Mouse (Mus musculus) layer of hippocampus, adult 2 months (tissue): Measurements from ENCODE around the gene Nbeal1. TPM values are rescaled to one million over a fixed set of nuclear protein-coding genes. Genes with fewer than 3 reads are reported as not detected.
A peak's percentile ranks its signal among the peaks of the same experiment; 100 is the strongest.

Source experiments
- DNase-seq, 2 experiments: peaks; one replicate each; pipeline ENCODE4 v3.0.0; 2022; ENCODE audit warnings: low spot score in 2 of 2
- H3K27ac ChIP-seq: fragments of 200-600 bp; 2 replicates; pipeline ENCODE4 v1.8.1; 2022
- H3K4me3 ChIP-seq: fragments of 200-600 bp; 2 replicates; pipeline ENCODE4 v1.8.1; 2022; ENCODE audit warnings: mild to moderate bottlenecking
- CTCF ChIP-seq: fragments of 200-600 bp; conservative IDR thresholded peaks from 2 replicates; pipeline ENCODE4 v1.8.1; 2022; ENCODE audit warnings: antibody characterized with exemption, mild to moderate bottlenecking, moderate library complexity
- total RNA-seq, 2 experiments: library from RNA; stranded (reverse); gene quantifications; 2 replicates each; pipeline ENCODE4 v1.2.3; 2021

Gene Nbeal1
- total RNA-seq, 2 experiments from 2014 or later = 20.4 to 24.3 TPM

DNA sequence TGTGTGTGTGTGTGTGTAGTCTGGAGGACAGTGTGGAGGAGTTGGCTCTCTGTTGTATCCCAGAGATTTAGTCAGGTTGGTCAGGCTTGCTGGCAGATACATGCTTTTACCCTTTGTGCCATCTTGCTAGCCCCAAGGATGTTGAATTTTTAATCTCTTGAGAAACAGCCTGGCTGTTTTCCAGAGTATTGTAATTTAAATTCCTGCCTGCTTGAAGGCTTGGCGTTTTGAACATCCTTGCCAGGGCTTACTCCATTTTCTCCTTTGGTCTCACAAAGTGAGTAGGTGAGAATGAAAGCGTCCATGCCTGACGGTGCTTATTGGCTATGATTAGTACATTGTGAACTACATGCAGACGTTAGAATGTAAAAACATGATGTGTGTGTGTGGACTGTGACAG, 18.6 kb downstream of the Nbeal1 start:
- no peak overlapping the region for H3K4me3 ChIP-seq
- TF ChIP-seq CTCF = no peak
- no peak overlapping the region for H3K27ac ChIP-seq
- DNase-seq = no peak

DNA sequence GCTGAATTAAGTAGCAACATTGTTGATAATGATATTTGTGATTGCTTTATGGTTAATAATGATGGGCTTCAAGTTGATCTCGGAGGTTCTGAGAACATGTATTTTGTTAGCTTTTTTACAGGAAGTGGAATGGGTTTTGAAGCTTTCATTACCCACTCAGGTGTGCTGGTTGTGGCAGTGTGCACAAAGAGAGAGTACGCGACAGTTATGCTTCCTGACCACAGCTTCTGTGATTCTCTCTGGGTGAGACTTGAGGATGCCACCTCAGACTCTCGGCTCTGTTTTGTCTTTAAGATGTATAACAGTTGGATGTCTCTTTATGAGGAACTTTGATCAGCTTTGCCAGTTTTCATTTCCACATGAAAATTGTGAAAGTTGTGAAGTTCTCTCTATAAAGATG, 55.9 kb downstream of the Nbeal1 start:
- TF ChIP-seq CTCF = no peak
- no peak overlapping the region for H3K27ac ChIP-seq
- no peak for DNase-seq
- H3K4me3 ChIP-seq = no peak overlapping the region

DNA sequence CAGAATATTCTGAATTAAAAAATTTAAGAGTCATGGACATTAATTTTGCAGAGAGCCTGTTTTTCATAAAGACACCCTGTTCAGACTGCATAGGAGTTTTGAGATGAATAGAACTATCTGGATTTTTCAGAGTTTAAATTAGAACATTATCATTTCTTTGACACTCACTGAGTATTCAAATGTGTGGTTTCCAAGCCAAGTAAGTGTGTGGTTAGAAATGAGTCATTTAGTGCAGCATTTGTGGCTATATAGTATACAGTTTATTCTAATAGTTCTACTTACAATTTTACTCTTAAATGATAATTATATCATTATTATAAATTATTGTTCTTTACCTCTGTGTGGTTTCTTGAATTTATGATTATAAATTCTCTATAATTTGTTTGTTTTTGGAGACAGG, 60.0 kb downstream of the Nbeal1 start:
- TF ChIP-seq CTCF = no peak
- Histone ChIP-seq H3K27ac (no peak overlapping the region), H3K4me3 (no peak overlapping the region)
- DNase-seq = no peak

DNA sequence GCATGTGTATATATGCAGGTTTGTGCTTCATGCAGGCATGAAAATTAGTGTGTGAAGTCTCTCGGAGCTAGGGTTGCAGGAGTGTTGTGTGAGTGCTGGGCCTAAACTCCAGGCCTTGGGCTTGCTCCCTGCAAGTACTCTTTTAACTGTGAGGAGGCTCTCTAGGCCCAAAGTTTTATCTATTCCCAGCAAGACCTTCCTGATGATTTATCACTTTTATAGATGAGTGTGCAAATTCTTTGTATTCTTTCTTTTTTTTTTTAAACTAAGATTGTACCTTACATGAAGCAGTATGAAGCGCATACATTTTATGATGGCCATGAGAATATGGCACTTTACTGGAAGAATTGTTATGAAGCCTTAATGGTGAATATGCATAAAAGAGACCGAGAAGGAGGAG, 87.7 kb downstream of the Nbeal1 start:
- no peak overlapping the region for H3K4me3 ChIP-seq
- H3K27ac ChIP-seq = no peak overlapping the region
- DNase-seq = no peak
- no peak for TF ChIP-seq CTCF

DNA sequence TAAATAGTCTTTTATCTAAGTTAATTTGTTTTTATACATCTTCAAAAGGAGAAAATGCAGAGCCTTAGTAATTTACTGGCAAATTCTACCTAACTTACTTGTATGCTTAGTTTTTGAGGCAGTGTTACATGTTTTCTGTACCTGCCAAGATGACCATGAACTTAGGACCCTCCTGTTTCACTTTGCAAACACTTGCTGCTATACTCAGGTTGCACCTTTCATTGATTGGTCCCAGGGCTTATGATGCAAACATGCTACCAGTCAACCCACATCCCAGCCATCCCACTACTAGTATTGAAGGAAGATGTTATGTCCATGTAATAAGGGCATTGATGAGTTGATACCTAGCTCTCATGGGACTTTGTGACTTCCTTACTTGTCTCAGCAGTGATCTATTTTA, 88.9 kb downstream of the Nbeal1 start:
- DNase-seq = no peak
- TF ChIP-seq CTCF = no peak
- no peak overlapping the region for H3K4me3 ChIP-seq
- no peak overlapping the region for H3K27ac ChIP-seq

DNA sequence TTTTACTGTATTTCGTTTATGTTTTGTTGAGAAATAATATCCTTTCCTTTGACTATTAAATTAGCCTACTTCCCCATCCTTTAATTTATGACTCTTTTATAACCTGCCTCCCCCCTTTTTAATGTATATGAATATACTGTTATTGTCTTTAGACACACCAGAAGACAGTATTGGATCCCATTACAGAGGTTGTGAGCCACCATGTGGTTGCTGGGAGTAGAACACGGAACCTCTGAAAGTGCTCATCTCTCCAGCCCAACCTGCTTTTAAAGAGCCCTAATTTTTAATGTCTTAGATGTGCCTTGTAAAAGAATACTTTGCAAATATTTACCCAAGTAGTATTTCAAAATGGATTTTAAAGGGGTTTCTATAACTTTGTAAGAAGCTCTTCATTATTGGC, 92.1 kb downstream of the Nbeal1 start:
- DNase-seq = no peak
- TF ChIP-seq CTCF = peak; percentile 76

DNA sequence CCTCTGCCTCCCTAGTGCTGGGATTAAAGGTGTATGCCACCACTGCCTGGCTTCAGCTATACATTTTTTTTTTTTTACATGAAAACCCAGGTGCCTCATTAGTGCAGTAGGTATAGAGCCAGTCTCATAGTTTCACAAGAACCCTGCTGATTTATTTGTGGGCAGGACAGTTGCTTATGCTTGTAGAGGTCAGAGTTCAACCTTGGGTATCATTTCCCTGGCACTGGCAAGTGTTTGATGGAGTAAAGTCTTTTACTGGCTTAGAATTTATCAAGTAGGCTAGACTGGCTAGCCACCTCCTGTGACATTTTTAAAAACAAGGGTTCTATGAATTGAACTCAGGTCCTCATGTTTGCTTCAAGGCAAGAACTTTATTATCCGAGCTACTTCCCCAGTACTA, 113.5 kb downstream of the Nbeal1 start:
- no peak overlapping the region for H3K4me3 ChIP-seq
- no peak for TF ChIP-seq CTCF
- no peak overlapping the region for H3K27ac ChIP-seq
- no peak for DNase-seq

More for the DNA sequence above, 92.1 kb downstream of the Nbeal1 start:
- no peak overlapping the region for H3K4me3 ChIP-seq
- no peak overlapping the region for H3K27ac ChIP-seq

DNA sequence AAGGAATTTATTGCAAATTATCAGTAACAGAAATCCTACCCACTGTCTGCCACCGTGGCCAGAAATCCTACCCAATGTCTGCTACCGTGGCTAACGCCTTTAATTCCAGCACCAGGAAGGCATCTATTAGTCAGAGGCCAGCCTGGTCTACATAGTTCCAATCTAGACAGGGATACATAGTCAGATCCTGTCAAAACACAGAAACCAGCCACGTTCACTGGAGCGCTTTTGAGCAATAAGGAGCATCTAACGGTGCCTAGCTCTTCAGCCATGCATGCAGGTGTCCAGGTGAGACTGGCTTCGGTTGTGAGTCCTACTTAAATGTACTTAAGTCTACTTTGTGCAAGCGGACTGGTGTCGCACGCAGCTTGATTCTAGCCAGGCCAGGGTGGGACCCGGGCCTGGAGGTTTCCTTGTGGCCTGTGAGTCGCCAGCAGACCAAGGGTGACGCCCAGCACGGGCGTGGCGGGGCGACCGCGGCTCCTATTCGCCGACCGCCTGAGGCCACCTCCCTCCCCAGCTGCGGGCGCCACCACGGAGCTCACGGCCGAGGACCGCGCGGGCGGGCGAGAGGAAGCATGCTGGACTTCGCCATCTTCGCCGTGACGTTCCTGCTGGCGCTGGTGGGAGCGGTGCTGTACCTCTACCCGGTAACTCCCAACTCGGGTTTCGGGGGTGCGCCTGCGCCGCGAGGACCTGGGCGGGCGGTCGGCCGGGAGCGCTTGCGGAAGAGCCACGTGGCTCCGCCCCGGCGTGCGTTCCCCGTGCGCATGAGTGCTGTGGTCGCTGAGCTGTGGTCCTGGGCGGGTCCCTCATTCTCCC, 162.6 kb downstream of the Nbeal1 start, which contains the start of gene Cyp20a1:
TSS of gene Cyp20a1 (plus strand) at position 516 of the 822 bp plus-strand sequence.
- Histone ChIP-seq H3K27ac (peak within 1 kb of the TSS; percentile 96), H3K4me3 (peak within 1 kb of the TSS; percentile 86)
- peak; percentile 24; the same call in 1 of the 2 replicates for TF ChIP-seq CTCF
- peak; percentile 89 to 92 for DNase-seq

DNA sequence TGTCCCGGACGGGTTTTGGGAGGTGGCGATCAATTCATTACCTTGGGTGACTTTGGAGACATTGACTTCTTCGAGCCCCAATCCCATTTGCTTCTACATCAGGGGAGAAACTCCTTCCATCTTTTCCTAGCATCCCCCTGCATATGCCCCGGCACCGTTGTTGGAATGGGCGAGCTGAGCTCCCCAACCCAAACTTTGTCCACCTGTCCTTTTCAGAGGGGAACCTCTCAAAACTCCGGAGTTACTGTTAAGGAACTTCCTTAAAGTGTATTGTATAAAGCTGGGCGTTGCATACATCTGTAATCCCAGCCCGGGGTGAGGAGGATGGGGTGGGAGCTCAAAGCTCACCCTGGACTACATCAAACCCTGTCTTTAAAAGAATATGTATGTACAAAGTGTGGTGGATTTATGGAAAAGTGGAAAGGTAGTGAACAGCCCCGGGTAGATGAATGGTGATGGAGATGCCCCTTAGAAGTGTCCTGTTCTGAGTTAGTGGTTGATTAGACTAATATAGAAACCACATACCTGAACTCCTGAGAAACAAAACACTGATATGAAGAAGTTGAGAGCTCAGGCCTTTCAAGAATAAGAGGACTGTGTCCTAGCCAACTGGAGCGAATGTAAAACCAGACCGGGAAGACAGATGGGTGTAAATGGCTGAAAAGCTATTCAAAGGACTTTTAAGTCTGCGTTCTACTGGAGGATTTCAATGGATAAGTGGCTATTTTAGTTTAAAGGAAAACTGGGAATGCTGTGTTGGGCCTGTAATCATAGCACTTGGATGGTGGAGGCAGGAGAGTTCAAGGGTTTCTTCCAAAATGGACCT, 163.4 kb downstream of the Nbeal1 start:
- no peak for TF ChIP-seq CTCF
- Histone ChIP-seq H3K27ac (peak overlapping the region; percentile 96), H3K4me3 (peak overlapping the region; percentile 86)
- DNase-seq = no peak

DNA sequence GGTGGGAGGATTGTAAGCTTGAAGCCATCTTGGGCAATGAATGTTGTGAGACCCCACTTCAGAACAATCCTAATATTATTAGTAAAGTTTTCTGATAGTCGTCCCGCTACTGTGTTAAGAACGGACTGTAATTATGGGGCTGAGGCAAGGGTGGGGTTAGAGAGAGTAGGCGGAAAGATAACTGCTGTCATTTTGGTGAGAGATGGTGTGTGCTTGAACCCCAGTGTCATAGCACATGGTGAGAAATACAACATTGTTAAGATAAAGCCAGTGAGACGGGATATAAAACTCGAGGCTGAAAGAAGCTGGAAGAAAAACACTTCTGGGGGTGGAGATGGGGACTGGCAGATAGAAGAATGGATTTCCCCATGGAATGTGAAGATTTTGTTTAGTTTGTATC, 164.3 kb downstream of the Nbeal1 start:
- no peak overlapping the region for H3K4me3 ChIP-seq
- H3K27ac ChIP-seq = no peak overlapping the region
- no peak for DNase-seq
- no peak for TF ChIP-seq CTCF

DNA sequence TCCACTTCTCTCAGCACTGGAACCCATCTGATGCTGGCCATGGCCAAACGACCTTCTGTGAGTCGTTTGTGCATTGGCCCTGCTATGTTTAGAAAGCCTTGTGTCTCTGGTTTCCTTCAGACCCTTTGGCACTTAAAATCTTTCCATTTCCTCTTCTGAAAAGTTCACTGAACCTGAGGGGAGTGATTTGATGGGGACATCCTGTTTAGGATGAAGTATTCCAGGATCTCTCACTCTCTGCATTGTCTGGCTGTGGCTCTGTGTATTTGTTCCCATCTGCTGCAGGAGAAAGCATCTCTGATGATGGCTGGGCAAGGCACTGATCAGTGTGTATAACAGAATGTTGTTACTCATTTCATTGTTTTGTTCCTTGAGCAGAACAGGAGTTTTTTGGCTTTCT, 165.3 kb downstream of the Nbeal1 start:
- no peak for DNase-seq
- no peak for TF ChIP-seq CTCF
- no peak overlapping the region for H3K27ac ChIP-seq
- no peak overlapping the region for H3K4me3 ChIP-seq

DNA sequence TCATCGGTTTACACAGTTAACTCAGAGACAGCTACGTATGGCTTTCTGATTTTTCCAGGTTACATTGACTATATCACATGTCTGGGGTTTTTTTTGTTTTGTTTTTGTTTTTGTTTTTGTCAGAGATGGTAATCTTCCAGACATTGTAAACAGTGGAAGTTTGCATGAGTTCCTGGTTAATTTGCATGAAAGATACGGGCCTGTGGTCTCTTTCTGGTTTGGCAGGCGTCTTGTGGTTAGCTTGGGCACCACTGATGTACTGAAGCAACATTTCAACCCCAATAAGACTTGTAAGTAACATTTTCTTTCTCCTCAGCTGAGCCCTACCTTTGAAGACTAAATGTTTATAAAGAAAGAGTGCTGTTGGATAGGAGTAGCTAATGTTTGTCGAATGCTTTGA, 172.4 kb downstream of the Nbeal1 start:
- Histone ChIP-seq H3K27ac (no peak overlapping the region), H3K4me3 (no peak overlapping the region)
- TF ChIP-seq CTCF = no peak
- DNase-seq = no peak

DNA sequence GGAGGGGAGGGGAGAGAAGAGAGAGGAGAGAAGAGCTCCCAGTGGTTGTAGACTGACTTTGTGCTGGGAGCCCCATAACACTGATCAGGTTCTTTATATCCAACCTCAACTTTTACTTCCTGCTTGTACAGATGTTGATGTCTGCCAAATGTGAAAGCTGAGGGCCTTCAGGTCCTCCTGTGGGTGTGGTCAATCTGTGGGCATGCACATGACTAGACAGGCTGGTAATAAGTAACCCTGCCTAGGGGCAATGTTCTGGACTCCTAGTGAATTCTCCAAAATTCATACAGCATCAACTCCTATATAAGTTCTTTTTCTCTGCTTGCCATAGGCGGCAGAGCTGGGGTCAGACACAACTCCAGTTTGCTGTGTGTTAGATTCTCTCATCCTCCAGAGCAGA, 181.2 kb downstream of the Nbeal1 start:
- DNase-seq = no peak
- Histone ChIP-seq H3K27ac (no peak overlapping the region), H3K4me3 (no peak overlapping the region)
- no peak for TF ChIP-seq CTCF
